Mouse (Mus musculus): Measurements from ENCODE around the gene Fut2.

Gene Fut2

GRCm38 (mm10) chr7:45666161-45666560, at the start of gene Fut2:
Gene Fut2, minus strand, starts transcription at chr7:45666394.
- no peak for DNase-seq (ENCODE audit: low read depth)

- peak; percentile 92 for DNase-seq (ENCODE audit: low read depth)
These were observed 49.0 kb upstream of the Fut2 start, which contains the start of gene Rpl18 for GRCm38 (mm10) chr7:45715090-45715708. Gene Rpl18, plus strand, starts transcription at chr7:45715457.

GRCm38 (mm10) chr7:45714630-45715089, 48.5 kb upstream of the Fut2 start:
- DNase-seq (ENCODE audit: low read depth) = no peak

GRCm38 (mm10) chr7:45713881-45714520, 47.8 kb upstream of the Fut2 start:
- no peak for DNase-seq (ENCODE audit: low read depth)

- no peak for DNase-seq (ENCODE audit: low read depth)
These were observed 47.2 kb upstream of the Fut2 start for GRCm38 (mm10) chr7:45713396-45713795.

- DNase-seq (ENCODE audit: low read depth) = no peak
These were observed 46.0 kb upstream of the Fut2 start for GRCm38 (mm10) chr7:45712022-45712757.

- DNase-seq (ENCODE audit: low read depth) = no peak
These were observed 45.3 kb upstream of the Fut2 start for GRCm38 (mm10) chr7:45711316-45712021.

- DNase-seq (ENCODE audit: low read depth) = no peak
These were observed 44.4 kb upstream of the Fut2 start for GRCm38 (mm10) chr7:45710477-45711191.

- no peak for DNase-seq (ENCODE audit: low read depth)
These were observed 43.6 kb upstream of the Fut2 start for GRCm38 (mm10) chr7:45709677-45710355.

GRCm38 (mm10) chr7:45709036-45709435, 42.8 kb upstream of the Fut2 start:
- DNase-seq (ENCODE audit: low read depth) = no peak

GRCm38 (mm10) chr7:45708221-45708761, 42.1 kb upstream of the Fut2 start:
- DNase-seq (ENCODE audit: low read depth) = no peak

- peak; percentile 89 for DNase-seq (ENCODE audit: low read depth)
These were observed 41.3 kb upstream of the Fut2 start for GRCm38 (mm10) chr7:45707375-45707967.

- peak; percentile 76 for DNase-seq (ENCODE audit: low read depth)
These were observed 40.6 kb upstream of the Fut2 start for GRCm38 (mm10) chr7:45706721-45707241.

GRCm38 (mm10) chr7:45705873-45706281, 39.7 kb upstream of the Fut2 start:
- DNase-seq (ENCODE audit: low read depth) = no peak

- DNase-seq (ENCODE audit: low read depth) = no peak
These were observed 39.3 kb upstream of the Fut2 start for GRCm38 (mm10) chr7:45705443-45705864.

- peak; percentile 97 for DNase-seq (ENCODE audit: low read depth)
These were observed 38.7 kb upstream of the Fut2 start, which contains the start of gene Dbp for GRCm38 (mm10) chr7:45704730-45705442. Gene Dbp, plus strand, starts transcription at chr7:45705088.

GRCm38 (mm10) chr7:45704046-45704559, 37.9 kb upstream of the Fut2 start:
- no peak for DNase-seq (ENCODE audit: low read depth)

GRCm38 (mm10) chr7:45703521-45704033, 37.4 kb upstream of the Fut2 start:
- no peak for DNase-seq (ENCODE audit: low read depth)
